Mouse (Mus musculus) forelimb bud, embryonic 11.5 days (tissue): ENCODE data around the gene LTO1.

Experiments
- DNase-seq: peaks from one replicate; pipeline ENCODE4 v3.0.0-alpha.2; 2012; ENCODE audit warnings: low read depth, low spot score

LTO1 gene

DNA sequence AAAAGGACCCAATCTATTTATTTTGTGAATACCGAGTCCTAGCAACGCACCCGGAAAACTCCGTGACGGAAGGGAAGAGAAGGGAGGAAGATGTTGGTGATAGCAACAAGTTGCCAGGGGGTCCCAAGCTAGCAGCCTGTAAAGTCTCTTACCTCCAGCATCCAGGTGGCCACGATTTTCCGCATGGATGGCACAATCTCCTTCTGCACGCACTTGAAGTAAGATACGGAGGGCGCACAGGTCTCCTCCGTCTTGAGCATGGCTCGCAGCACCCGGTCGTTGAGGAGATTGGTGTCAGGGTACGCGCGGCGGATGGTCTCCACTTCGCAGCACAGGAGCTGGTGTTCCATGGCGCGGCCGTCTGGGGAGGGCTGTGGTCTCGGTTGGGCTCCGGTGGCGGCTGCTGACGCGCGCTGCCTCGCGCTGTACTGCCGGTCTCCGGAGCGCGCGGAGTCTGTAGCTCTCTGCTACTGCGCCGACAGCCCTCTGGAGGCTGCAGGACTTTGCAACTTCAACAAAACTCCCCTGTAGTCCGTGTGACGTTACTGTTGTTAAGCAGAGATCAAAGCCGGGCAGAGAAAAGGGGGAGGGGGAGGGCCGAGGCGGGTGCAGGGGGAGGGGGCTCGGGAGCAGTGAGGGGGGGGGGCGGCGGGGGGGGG is 24.6 kb downstream of the LTO1 start, which contains the start of gene Ccnd1:
TSS of gene Ccnd1 (minus strand) at position 582 of the 659 bp plus-strand sequence.
- DNase-seq, result peak; percentile 92

DNA sequence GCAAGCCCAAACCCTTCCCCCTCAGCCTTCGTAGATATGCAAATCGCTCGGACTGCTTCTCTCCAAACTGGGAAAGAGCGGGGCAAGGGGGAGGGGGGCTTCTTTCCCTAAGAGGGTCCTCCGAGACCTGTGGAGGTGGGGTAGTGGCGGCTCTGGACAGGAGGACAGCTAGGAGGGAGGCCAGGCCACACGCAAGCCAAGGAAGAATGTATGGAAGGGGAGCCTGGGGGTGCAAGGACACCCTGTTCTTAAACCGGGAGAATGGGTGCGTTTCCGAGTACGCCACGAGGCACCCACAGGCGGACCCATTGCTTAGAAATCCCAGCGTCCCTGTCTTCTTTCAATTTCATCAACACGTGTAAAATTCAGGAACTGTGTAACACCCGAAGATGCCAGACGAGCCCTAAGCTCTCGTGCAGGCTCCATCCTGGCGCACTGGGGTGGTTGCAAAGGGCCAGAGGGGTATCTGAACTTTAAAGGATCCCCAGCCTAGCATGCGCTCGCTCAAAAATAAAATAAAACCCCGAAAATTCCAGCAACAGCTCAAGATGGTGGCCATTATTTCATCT is 25.2 kb downstream of the LTO1 start:
- peak; percentile 45 for DNase-seq

DNA sequence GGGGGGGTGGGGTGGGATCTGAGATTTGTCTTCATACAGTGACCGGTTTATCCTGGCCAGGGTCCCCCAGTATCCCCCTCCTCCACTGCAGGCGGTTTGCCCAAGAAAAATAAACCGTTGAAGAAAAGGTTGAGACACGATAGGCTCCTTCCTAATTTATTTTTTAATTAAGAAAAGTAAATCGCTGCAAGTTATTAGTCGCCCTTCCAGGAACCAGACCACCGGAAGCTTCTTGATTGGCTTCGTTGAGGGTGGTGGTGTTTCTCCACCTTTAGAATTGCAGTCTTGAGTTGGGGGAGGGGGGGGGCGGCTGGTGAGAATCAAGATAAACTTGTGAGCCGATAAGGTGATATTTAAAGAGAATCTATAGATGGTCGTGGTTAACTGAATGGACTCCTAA is 25.7 kb downstream of the LTO1 start:
- no peak for DNase-seq

DNA sequence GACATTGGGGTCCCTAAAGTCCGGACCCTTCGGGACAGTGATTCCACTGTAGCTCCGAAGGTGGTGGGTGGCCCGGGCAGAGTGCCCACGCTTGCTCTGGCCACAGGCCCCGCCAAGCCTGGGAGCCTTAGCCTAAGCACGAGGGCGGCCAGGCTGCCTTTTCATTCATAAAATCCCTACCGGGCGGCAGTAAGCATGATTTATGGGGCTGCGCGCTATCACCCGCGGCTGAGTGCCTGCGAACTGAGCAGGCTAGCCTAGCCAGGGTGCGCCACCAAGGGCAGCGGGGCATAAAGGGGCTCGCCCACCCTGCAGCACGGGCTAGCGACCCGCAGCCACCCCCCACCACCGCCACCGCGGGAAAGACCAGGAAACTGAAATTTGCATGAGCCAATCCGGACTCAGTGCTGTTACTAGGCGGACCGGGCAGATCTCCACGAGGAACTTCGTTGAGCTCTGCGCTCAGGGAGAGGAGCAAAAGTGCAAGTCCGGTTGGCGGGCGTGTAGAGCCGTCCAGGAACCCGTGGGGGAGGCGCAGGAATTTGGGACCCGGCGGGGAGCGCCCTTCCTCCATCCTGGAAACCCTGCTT is 26.4 kb downstream of the LTO1 start:
- peak; percentile 97 for DNase-seq

DNA sequence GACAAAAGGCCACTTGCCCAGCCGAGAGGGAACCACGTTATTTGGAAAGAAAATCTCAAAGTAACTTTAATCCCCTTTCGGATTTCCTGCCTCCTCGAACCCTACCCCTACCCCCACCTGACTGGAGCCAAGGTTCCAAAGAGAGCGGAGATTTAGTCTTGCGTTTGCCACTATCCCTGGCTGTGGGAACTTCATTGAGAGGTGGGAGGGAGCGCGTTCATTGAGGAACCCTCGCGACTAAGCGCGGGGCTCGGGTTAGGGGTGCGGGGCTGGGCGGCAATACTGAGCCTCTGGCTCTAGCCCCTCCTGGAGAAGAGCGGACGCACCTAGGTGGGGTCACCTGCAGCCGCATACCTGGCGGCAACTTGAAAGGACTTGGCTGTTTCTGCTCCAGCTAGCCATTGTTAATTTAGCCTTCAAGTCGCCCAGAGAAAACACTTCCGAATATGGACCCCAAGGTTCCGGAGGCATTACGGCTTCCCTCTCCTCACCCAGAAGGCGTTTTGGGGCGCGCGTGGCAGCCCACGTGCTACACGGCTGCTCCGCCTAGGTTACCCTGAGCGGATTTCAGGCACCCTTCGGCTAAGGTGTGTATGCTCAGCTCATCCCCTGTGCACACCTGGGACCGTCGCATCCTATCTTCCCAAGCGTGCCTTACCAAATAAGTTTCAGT is 27.3 kb downstream of the LTO1 start:
- peak; percentile 62 for DNase-seq

DNA sequence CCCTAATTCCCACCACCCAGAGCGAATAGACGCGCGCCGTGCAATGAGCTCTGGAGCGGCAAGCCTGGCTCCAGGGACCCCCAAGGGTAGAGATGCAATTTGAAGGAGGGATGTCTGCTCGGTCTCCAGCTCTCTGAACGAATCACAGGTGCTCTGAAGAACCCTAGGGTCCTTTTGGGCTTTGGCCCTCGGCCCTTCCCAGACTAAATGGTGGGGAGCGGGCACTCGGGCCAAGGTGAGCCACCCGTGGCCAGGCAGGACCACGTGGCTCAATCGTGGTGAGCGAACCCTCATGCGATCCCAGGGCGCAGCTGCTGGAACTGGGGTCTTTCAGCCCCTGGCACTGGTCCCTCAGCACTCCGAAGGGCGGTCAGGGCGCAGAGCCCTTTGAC is 27.8 kb downstream of the LTO1 start:
- peak; percentile 51 for DNase-seq

DNA sequence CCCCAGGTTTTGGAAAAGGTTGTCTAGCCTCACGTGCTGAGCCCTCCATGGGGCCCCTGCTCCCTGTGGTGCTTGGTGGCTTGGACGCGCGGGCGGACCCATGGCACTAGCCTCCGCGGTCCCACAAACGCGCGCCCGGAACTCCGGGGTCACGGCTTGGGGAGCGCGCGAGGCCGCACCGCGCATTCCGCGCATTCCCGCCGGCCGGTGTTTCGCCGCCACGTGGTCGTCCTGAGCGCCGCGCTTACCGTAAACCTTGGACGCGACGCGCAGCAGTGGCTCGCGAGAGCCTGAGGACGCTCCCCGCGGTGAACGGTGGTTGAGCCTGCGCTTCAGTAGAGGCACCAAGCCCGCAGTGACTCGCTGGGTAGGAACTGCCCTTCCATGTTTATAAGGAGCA is 28.4 kb downstream of the LTO1 start:
- DNase-seq, result peak; percentile 88

DNA sequence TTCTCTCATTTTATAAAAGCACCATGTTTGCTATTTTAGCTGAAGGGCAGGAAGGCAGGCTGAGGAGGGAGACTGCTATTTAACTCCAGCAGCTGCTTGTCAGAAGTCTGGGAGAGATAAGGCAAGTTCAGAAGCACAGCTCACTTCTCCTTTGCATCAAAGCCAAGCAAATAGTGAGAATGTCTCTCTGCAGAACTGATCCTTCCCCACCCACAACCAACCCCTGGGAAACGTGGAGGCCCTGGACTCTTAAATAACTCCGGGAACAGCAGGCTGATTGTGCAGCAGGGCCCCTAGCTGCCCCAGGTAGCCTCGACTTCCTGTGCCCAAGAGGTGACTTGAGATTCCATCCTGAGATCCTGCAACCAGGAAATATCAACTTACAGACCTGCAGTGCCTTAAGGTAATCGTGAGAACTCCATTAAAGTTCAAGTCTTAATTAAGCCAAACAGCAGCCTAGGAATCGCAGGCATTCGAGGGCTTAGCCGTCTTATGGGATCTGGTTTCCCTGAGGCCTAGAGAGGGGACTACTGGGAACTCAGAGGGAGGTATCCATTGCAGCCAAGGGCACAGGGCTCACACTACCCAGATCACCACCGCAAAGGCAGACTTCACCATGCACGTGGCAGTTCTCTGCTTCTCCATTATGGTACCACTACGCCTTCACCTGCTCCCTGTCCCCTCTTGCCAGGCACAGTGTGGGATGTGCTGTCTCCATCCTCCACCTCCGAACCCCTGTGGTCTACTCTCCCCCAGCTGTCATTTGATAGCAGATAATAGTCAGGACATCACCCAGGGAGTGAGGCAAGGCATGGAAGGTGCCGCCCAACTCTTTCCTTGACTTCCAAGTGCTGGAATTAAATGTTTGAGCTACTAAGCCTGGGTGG is 43.9 kb downstream of the LTO1 start:
- DNase-seq, result no peak

DNA sequence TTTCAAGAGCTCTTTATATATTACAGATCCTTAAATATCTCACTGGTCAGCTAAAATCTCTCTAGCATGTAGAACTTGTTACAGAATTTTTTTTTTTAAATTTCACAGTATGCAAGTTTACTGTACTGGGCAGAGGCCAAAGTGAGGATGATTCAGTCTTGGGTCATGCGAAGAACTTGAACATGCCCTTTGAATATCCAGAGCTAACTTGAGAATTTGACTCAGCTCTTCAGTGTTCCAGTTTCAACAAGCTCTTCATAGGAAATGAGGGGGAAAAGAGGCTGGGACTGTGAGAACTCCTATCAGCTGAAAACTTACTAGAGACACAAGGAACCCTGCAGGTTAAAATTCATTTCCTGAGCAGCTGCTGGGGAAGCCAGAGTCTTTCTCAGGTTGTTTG is 49.0 kb downstream of the LTO1 start:
- no peak for DNase-seq

DNA sequence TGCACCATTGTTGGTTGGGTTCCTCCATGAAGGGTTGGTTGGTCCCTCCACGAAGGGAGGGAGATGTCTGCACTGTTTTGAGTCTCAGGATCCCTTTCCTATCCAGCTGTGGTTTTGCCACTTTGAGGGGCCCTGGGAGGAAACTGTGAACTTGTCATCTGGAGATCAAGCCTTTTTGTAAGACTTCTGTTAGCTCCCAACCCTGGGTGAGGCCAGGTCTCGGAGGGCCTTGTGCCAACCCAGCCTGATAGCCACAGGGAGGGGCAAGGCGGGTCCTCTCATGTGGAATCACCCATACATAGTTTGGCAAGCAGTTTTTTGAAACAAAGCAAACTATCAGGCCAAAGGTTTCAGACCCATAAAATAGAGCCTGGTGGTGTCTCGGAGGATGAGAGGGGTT is 49.4 kb downstream of the LTO1 start:
- no peak for DNase-seq

DNA sequence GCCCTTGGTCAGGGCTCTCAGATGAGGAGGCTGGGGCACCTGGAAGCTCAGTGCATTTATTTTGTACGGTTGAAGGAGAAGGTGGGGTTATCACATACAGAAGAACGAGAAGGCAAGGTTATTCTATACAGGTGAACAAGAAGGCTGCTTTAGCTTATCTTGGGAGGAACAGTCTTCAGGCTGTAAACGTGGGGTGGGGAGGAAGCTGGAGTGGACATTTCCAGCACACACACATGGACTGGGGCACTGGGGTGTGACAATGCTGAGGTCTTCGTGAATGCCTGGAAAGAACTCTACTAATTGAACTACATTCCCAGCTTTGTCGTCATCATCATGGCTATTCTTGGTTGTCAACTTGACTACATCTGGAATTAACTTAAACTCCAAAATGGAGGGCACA is 51.0 kb downstream of the LTO1 start:
- DNase-seq, result no peak

DNA sequence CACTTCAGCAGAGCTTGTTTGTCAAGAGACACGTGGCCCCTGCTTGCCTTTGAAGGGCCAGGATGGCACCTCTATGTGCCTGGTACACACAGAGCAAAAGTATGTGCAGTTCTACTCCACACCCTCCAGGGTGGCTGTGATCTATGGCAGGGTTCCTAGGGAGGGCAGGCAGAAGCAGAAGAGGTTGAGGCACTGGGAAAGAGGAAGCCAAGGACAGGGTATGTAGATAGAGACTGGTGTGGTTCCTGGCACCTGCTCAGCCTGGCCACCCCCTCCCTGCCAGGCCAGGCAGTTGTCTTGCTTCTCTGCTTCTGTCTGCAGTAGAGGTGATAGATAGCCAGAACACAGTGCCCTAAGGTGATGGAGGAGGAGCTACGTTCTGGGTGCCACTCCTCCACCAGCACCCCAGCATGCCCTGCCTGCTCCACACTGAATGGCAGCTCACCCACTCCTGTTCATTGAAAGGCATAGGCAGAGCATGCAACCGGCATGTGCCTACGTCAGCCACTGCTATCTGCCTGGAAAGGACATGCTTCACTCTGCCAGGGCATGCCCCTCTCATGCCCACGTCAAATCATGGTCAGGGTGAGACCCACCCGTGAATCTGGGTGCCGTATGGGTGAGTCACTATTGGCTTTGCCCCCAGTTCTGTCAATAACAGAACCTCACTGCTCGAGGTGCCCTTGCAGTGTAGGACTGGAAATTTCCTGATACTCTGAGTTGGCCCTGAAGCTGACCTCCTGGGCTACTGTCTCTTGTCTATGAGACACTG is 56.3 kb downstream of the LTO1 start:
- no peak for DNase-seq

DNA sequence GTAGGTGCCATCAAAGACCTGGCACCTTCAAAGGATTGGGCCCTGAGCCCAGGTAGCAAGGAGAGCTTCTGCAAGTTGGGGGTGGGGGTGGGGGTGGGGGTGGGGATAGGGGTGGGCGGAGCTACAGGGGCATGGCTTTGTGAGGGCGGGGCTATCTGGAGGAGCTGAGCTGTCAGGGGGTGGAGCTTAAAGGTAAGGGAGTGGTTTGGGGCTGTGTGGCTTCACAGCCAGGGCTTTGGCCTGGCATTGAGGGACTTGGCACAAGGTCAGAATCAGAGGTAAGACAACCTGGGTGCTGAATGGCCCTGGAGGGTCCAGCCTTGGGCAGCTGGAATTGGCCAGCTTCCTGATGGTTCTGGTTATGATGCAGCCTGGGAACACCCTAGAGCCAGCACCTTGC is 56.9 kb downstream of the LTO1 start:
- DNase-seq, result no peak

DNA sequence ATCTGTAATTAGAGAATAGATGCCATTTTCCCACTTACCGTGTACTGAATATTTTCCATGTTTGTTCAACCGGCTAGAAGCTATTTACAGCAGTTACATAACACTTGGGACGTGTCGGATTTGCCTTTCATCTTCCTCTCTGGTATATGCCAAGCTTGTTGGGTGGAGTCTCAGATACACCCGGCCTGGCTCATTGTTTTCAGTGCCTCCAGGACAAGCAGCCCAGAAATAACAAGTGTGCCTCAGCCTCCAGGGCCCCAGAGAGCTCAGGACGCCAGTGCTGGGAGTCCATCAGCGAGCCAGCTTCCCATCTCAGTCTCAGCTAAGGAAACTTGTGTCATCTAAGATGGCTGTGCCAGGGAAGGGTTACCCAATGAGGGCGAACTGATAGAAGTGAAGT is 58.6 kb downstream of the LTO1 start:
- DNase-seq, result no peak

DNA sequence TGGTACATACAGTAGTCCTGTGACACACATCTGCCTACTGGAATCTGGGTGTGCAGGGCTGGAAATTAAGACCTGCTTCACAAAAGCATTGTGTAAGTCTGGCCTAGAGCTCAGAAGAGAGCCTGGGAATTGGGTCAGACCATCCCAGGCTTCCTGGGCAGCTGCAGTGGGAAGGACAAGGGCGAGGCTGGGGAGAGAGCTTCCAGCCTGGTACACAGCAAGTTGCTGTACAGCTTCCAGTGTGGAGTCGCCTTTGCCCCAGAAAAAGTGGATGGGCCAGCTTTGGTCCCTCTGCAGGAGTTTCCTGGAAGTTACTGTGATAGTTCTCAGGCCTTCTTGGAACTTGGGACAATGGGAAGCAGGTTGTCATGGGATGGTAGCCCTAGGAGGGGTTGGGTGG is 62.2 kb downstream of the LTO1 start:
- no peak for DNase-seq

DNA sequence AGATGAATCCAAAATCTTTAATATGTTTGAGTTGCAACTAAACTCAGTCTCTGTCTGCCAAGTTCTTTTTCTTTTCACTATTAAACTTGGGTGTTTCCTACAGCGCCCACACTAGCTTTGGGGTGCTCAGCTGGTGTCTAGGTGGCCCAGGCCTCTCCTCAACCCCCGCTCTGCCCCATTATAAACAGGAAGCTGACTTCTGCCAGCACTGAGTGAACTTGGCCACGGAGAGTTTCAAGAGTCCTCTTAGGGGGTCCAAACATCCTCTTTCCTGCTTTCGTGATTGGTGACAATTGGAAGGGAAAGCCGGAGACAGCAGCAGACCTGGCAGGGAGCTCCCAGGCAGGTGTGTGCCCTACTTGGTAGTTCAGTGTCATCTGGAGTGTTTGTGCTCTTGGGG is 64.9 kb downstream of the LTO1 start:
- no peak for DNase-seq
